Mouse (Mus musculus) gastrocnemius, postnatal 14 days (tissue): ENCODE results near the gene Sass6. TPM values are rescaled to one million over a fixed set of nuclear protein-coding genes. Genes with fewer than 3 reads are reported as not detected.
"Not testable (repeated sequence)": the region's sequence is repeated elsewhere in the genome, so short reads cannot be mapped to it uniquely, and the experiment has no call there.

Experiments
- DNase-seq: peaks from one replicate; pipeline ENCODE4 v3.0.0; 2021; ENCODE audit warnings: mixed read lengths
- intact Hi-C: fragments of 180-260 bp; cut with DNase I; formaldehyde crosslinking; loops from one replicate; pipeline ENCODE4 v1.15.1; 2025; ENCODE audit warnings: low total_unique reads
- total RNA-seq, 2 experiments: library from RNA; stranded (reverse); gene quantifications; 2 replicates each; pipeline ENCODE4 v1.2.3; 2021

The Sass6 gene
- total RNA-seq, 2 experiments from 2014 or later: 3.0 to 3.4 TPM

DNA sequence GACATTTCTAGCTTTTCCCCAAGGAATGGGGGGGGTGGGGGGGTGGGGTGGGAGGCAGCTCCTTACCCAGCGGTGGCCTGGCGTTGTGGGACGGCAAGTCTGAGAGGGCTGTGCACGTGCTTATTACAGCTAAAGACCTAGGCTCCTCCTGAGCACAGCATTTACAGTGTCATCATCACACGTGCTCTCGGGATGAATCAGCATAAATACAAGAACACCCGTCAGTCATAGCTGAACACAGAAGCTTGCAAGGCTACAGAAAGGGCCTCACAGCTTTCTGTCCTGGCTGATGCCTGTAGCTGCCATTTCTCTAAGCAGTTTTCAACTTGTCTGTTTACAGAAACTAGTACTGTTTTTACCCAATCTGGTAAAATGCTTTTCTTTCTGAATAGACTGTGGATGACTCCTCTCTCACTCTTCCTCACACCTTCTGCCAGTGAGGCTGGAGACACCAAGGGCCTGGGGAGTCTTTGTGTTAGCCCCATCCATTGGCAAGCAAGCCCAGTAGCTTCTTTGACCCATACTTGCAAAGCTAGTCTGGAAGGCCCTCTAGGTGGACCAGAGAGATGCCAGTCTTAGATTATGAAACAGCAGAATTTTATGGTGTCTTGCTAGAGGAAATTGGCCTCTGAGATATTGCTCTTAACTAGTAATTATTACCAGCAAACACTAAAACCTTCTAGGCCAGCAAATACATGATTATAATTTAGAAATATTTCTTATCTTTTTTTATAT, 26.0 kb downstream of the Sass6 start:
- intact Hi-C loops: no loop called here

DNA sequence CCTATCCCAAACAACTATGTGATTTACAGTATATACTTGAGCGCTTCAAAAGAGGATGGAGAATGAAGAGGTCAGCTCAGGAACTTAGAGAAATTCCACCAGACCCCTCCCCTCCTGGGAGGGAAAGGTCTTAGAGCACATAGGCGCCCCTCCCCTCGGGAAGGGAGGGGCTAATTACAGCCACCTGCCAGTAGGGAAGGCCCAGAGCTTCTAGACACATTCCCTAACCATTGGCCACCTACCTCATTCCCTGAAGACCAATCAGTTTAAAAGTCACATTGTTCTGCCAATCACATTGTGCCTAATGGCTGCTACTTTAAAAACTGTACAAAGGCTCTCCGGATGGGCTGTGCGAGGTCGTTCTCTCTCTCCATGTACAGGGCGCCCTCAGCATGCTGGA, 27.9 kb downstream of the Sass6 start:
- intact Hi-C loops: no loop called here
- DNase-seq: no peak

More for the DNA sequence above, 26.0 kb downstream of the Sass6 start:
- DNase-seq: no peak

DNA sequence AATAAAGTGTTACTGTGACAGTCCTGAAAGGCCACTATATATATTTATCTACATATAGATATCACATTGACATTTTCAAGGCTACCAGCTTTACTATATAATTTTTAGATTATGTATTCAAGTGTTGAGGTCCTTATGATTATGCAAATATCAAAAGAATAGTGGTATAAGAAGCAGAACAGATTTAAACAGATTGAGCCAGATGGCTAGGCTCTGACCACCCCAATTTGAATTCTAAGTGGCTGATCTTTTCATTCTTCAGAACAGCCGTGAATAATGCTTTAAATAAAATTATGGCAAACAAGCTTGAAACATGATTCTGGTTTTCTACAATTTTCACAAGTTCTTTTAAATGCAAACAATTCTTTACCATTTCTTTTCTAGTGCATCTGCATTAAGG, 36.7 kb downstream of the Sass6 start:
- intact Hi-C loops: no loop called here

DNA sequence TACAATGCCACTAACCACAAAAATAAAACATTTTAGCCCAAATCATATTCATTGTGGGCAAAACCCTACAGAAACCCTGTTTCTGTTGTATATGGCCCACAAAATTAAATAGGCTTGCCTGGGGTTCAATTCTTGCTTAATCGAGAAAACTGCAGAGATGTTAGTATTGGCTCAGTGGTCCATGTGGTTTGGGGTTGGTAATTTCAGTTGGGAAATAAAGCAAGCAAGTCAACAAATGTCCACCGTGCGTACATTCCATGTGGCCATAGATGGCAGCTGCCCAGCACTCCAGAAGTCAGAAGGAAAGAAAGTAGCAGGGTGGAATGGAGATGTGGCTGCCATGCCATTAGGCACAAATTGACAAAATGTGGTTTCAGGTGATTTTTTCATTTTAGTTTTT, 38.2 kb downstream of the Sass6 start:
- intact Hi-C loops: no loop called here
- no peak for DNase-seq

More for the DNA sequence above, 36.7 kb downstream of the Sass6 start:
- DNase-seq: no peak

GRCm38 (mm10) chr3:116634091-116634490, 39.3 kb downstream of the Sass6 start:
- DNase-seq: no peak
- intact Hi-C loops: no loop called here

DNA sequence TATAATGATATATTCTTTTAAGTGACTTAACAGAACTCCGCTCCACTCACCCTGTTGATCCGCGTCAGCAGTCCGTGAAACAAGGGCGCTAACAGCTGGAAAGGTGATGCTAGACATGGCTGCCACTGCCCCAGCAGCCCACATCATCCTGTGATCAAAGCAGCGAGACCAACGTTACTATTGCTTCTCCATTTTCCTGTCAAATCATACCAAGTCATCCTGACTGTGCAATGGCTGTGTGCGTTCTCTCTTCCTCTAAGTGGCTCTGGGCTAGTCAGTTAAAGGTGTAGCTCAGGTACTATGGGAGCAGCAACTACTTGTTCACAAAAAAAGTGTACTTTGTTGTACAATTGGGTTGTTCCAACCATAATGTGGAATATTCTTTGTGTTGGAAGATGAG, 40.1 kb downstream of the Sass6 start:
- DNase-seq: no peak
- intact Hi-C loops: no loop called here

GRCm38 (mm10) chr3:116635799-116636198, 41.0 kb downstream of the Sass6 start:
- intact Hi-C loops: no loop called here
- DNase-seq: no peak

DNA sequence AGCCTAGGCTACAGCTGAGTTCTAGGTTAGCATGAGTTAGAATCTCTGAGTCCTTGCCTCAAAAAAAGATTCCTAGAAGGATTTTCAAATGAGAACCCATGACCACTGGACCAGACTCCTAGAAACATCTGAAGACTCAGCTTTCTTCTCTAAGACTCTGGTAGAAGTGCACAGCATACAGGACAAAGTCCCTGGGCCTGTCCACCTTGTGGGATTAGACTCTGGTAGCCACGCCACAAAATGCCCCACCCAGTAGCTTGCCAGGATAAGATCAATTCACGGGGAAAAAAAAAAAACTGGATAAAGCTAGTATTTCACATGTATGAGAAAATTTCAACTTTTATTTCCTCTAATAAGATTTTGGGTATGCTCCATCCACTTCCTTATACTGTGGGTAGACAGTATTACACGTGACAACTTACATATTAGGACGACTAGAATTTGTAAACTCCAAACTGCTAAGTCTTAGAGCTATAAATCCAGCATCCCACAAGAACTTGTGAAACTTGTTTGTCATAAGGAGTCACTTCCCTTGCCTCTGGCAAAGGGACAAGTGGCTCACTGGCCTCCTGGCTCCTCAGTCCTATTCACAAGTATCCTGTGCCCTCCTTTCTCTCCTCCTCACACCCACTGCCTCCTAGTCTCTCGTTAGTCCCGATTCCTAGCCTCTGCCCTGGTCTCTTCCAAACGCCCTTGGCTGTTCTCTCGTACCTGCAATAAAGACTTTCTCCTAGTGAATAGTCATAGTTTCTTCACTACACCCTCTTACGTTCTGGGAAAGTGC, 43.1 kb downstream of the Sass6 start:
- intact Hi-C loops: no loop called here
- no peak for DNase-seq

GRCm38 (mm10) chr3:116638572-116638971, 43.8 kb downstream of the Sass6 start:
- intact Hi-C loops: no loop called here
- no peak for DNase-seq

- DNase-seq: no peak
- intact Hi-C loops: no loop called here
Observed at GRCm38 (mm10) chr3:116640024-116640423, 45.2 kb downstream of the Sass6 start.

GRCm38 (mm10) chr3:116641811-116642371, 47.1 kb downstream of the Sass6 start:
- DNase-seq: no peak
- intact Hi-C loops: no loop called here

DNA sequence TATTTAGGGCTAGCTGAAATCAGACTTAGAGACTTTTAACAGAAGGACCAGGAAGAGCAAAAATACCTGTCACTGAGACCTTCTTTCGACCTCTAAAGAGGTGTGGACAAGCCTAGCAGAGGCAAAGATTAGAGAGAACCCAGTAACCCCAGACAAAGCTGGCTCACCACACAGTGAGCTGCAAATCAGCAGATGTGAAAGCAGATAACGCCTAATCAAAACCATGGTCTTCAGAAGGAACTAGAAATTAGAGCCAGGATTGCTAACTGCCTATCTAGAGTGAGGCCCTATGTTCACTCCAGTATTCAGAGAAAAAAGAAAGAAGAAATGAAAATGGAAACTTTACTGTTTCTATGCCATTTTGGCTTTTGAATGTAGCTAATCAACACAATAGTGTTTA, 47.6 kb downstream of the Sass6 start:
- intact Hi-C loops: no loop called here
- DNase-seq: no peak

GRCm38 (mm10) chr3:116646387-116646786, 51.6 kb downstream of the Sass6 start:
- no peak for DNase-seq
- intact Hi-C loops: no loop called here

DNA sequence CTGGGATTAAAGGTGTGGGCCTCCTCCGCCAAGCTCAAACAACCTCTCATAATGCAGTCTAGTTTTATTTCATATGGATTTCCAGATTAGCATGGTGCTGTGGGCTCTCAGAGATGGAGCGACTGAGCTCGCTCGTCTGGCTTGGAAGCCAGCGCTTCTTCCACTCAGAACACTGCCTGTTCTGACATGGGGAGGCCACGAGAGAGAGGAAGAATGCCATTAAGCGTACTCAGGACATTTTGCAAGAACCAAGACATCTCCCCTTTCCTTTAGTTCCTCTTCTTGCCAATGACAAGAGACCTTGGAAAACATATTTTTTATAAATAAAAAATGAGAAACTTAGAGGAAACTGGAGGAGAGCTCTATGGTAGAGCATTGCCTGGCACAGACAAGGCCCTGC, 54.0 kb downstream of the Sass6 start:
- intact Hi-C loops: no loop called here
- no peak for DNase-seq

- intact Hi-C loops: no loop called here
- DNase-seq: no peak
Observed at GRCm38 (mm10) chr3:116650698-116651097, 55.9 kb downstream of the Sass6 start.

- no peak for DNase-seq
- intact Hi-C loops: no loop called here
Observed at GRCm38 (mm10) chr3:116652033-116652446, 57.3 kb downstream of the Sass6 start.

- no peak for DNase-seq
- intact Hi-C loops: no loop called here
Observed at GRCm38 (mm10) chr3:116653278-116653945, 58.6 kb downstream of the Sass6 start.

DNA sequence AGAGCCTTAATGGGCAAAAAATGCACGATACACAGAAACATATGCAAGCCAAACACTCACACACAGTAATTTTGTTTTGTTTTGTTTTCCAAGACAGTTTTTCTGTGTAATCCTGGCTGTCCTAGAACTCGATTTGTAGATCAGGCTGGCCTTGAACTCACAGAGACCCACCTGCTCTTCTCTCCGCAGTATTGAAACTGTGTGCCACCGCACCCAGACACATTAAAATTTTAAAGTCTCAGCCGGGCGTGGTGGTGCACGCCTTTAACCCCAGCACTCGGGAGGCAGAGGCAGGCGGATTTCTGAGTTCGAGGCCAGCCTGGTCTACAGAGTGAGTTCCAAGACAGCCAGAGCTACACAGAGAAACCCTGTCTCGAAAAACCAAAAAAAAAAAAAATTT, 59.3 kb downstream of the Sass6 start:
- DNase-seq, intact Hi-C loops: not testable (repeated sequence)

DNA sequence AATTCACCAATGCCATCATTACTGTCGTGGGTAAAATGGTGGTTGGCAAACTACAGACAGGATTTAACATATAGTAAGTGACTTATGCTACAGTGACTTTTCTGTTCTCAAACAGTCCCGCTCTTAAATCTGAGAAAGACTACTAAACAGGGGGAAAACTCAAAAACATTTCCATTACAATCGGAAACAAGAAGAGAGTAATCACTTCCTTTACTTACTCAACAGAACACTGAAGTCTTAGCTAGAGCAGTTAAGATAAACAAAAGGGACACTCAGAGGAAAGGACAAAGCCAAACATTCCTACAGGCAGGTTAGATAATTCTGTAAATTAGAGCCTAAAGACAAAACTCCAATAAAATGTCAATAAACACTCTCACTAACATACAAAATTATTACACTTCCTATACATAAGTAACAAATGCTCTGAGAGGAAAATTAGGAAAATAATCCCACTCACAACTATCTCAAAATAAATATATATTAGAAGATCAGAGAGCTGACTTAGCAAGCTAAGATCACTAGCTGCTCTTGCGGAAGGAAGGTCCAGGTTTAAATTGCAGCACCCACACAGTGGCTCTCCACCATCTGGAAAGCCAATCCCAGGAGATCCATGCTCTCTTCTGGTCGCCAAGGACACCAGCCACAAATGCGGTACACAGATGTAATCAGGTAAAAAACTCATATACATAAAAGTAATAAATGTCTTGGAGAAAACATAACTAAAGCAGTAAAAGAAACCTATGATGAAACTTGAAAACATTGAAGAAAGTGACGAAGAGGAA, 61.6 kb downstream of the Sass6 start:
- no peak for DNase-seq
- intact Hi-C loops: no loop called here
